Mouse (Mus musculus) layer of hippocampus, adult 8-10 months (tissue): ENCODE results near the gene Lrmp. TPM values are rescaled to one million over a fixed set of nuclear protein-coding genes. Genes with fewer than 3 reads are reported as not detected.

Source experiments
- DNase-seq, 2 experiments: peaks; one replicate each; pipeline ENCODE4 v3.0.0; 2022; ENCODE audit warnings: low spot score in 2 of 2
- total RNA-seq, 4 experiments: library from RNA; stranded (reverse); gene quantifications; 2 replicates each; pipeline ENCODE4 v1.2.4; 2022

Lrmp gene
- total RNA-seq, 4 experiments from 2014 or later: 4.2 to 14.8 (median 9.0) TPM

GRCm38 (mm10) chr6:145136831-145137230 lies 21.4 kb downstream of the Lrmp start:
- no peak for DNase-seq

GRCm38 (mm10) chr6:145139236-145139635 lies 23.8 kb downstream of the Lrmp start:
- no peak for DNase-seq

- DNase-seq: no peak
These were observed 24.5 kb downstream of the Lrmp start for GRCm38 (mm10) chr6:145139776-145140475.

- no peak for DNase-seq
These were observed 25.3 kb downstream of the Lrmp start for GRCm38 (mm10) chr6:145140706-145141105.

- no peak for DNase-seq
These were observed 26.4 kb downstream of the Lrmp start for GRCm38 (mm10) chr6:145141827-145142226.

GRCm38 (mm10) chr6:145145173-145145572 lies 29.7 kb downstream of the Lrmp start:
- no peak for DNase-seq

GRCm38 (mm10) chr6:145147716-145148115 lies 32.3 kb downstream of the Lrmp start:
- DNase-seq: no peak

- DNase-seq: peak in 1 of 2 experiments; percentile 12
These were observed 33.6 kb downstream of the Lrmp start for GRCm38 (mm10) chr6:145149054-145149453.

- no peak for DNase-seq
These were observed 43.2 kb downstream of the Lrmp start for GRCm38 (mm10) chr6:145158619-145159018.

GRCm38 (mm10) chr6:145160581-145160980 lies 45.1 kb downstream of the Lrmp start:
- no peak for DNase-seq

- DNase-seq: no peak
These were observed 56.6 kb downstream of the Lrmp start for GRCm38 (mm10) chr6:145171892-145172606.

- DNase-seq: peak in 1 of 2 experiments; percentile 31
These were observed 58.3 kb downstream of the Lrmp start for GRCm38 (mm10) chr6:145173781-145174191.

- DNase-seq: no peak
These were observed 60.1 kb downstream of the Lrmp start for GRCm38 (mm10) chr6:145175571-145175981.

GRCm38 (mm10) chr6:145176474-145176873 lies 61.0 kb downstream of the Lrmp start:
- no peak for DNase-seq

GRCm38 (mm10) chr6:145179665-145180064 lies 64.2 kb downstream of the Lrmp start:
- DNase-seq: no peak

- no peak for DNase-seq
These were observed 66.6 kb downstream of the Lrmp start for GRCm38 (mm10) chr6:145182044-145182443.

GRCm38 (mm10) chr6:145186096-145186495 lies 70.6 kb downstream of the Lrmp start:
- DNase-seq: no peak

GRCm38 (mm10) chr6:145187093-145188088 lies 71.9 kb downstream of the Lrmp start:
- DNase-seq: peak; percentile 60 to 63

GRCm38 (mm10) chr6:145193038-145193437 lies 77.6 kb downstream of the Lrmp start:
- DNase-seq: no peak

- DNase-seq: no peak
These were observed 78.0 kb downstream of the Lrmp start for GRCm38 (mm10) chr6:145193446-145193845.

- no peak for DNase-seq
These were observed 82.7 kb downstream of the Lrmp start for GRCm38 (mm10) chr6:145197949-145198686.
